Mouse (Mus musculus): ENCODE results near the gene Wdr78. TPM values are rescaled to one million over a fixed set of nuclear protein-coding genes. Genes with fewer than 3 reads are reported as not detected.

Wdr78 gene
- polyA plus RNA-seq, 1 experiment from 2014 or later, result 5.8 TPM

GRCm38 (mm10) chr4:103004681-103005080 is 109.7 kb downstream of the Wdr78 start:
- Histone ChIP-seq H3K36me3 (no peaks in the 10 kb centered on the region), H3K4me3 (no peak overlapping the region), H3K27me3 (no peaks in the 10 kb centered on the region), H3K9me3 (no peaks in the 10 kb centered on the region), H3K27ac (replicated peaks) (no peak overlapping the region), H3K9ac (replicated peaks) (no peak overlapping the region), H3K4me2 (replicated peaks) (no peak overlapping the region), H3K4me1 (peaks cover 9% of the 10 kb centered on the region; the same call in 1 of the 2 replicates)
- ATAC-seq (replicated peaks), result no peak
- WGBS, result 80% methylated on average over 4 of the region's 4 CpGs

- H3K4me2 ChIP-seq (replicated peaks), result no peak overlapping the region
- H3K27me3 ChIP-seq, result no peaks in the 10 kb centered on the region
- no peak overlapping the region for H3K4me3 ChIP-seq
- H3K9ac ChIP-seq (replicated peaks), result no peak overlapping the region
- ATAC-seq (replicated peaks), result no peak
- H3K36me3 ChIP-seq, result no peaks in the 10 kb centered on the region
- no peaks in the 10 kb centered on the region for H3K4me1 ChIP-seq
- H3K9me3 ChIP-seq, result no peaks in the 10 kb centered on the region
- 52% methylated on average over 3 of the region's 3 CpGs for WGBS
- no peak overlapping the region for H3K27ac ChIP-seq (replicated peaks)
Observed at GRCm38 (mm10) chr4:102991685-102992084, 122.7 kb downstream of the Wdr78 start.

- H3K36me3 ChIP-seq, result no peaks in the 10 kb centered on the region
- no peak overlapping the region for H3K4me2 ChIP-seq (replicated peaks)
- H3K27me3 ChIP-seq, result no peaks in the 10 kb centered on the region
- no peak for ATAC-seq (replicated peaks)
- no peak overlapping the region for H3K4me3 ChIP-seq
- H3K27ac ChIP-seq (replicated peaks), result no peak overlapping the region
- WGBS, result 84% methylated on average over 11 of the region's 11 CpGs
- H3K9ac ChIP-seq (replicated peaks), result no peak overlapping the region
- H3K4me1 ChIP-seq, result no peaks in the 10 kb centered on the region
- no peaks in the 10 kb centered on the region for H3K9me3 ChIP-seq
Observed at GRCm38 (mm10) chr4:102990595-102991340, 123.6 kb downstream of the Wdr78 start.

GRCm38 (mm10) chr4:102990016-102990415 is 124.3 kb downstream of the Wdr78 start:
- no peak overlapping the region for H3K9ac ChIP-seq (replicated peaks)
- ATAC-seq (replicated peaks), result no peak
- no peak overlapping the region for H3K27ac ChIP-seq (replicated peaks)
- no peak overlapping the region for H3K4me3 ChIP-seq
- no peak overlapping the region for H3K4me2 ChIP-seq (replicated peaks)
- no peaks in the 10 kb centered on the region for H3K36me3 ChIP-seq
- no peaks in the 10 kb centered on the region for H3K4me1 ChIP-seq
- no peaks in the 10 kb centered on the region for H3K27me3 ChIP-seq
- WGBS, result 78% methylated on average over 4 of the region's 4 CpGs
- no peaks in the 10 kb centered on the region for H3K9me3 ChIP-seq

GRCm38 (mm10) chr4:102989391-102989790 is 125.0 kb downstream of the Wdr78 start:
- no peak overlapping the region for H3K4me2 ChIP-seq (replicated peaks)
- H3K4me3 ChIP-seq, result no peak overlapping the region
- 83% methylated on average over 5 of the region's 5 CpGs for WGBS
- no peaks in the 10 kb centered on the region for H3K27me3 ChIP-seq
- no peak overlapping the region for H3K9ac ChIP-seq (replicated peaks)
- H3K27ac ChIP-seq (replicated peaks), result no peak overlapping the region
- no peaks in the 10 kb centered on the region for H3K4me1 ChIP-seq
- H3K36me3 ChIP-seq, result no peaks in the 10 kb centered on the region
- H3K9me3 ChIP-seq, result no peaks in the 10 kb centered on the region
- no peak for ATAC-seq (replicated peaks)

- 84% methylated on average over 6 of the region's 6 CpGs for WGBS
- H3K27ac ChIP-seq (replicated peaks), result no peak overlapping the region
- H3K9me3 ChIP-seq, result no peaks in the 10 kb centered on the region
- no peak overlapping the region for H3K9ac ChIP-seq (replicated peaks)
- ATAC-seq (replicated peaks), result no peak
- no peaks in the 10 kb centered on the region for H3K27me3 ChIP-seq
- no peak overlapping the region for H3K4me2 ChIP-seq (replicated peaks)
- H3K36me3 ChIP-seq, result no peaks in the 10 kb centered on the region
- H3K4me1 ChIP-seq, result no peaks in the 10 kb centered on the region
- no peak overlapping the region for H3K4me3 ChIP-seq
Observed at GRCm38 (mm10) chr4:102988526-102988925, 125.8 kb downstream of the Wdr78 start.

Other genes starting within 250 kb of the Wdr78 start
- gene Tctex1d1, start 135.9 kb downstream of the Wdr78 start, polyA plus RNA-seq (2015; fragmentation: Nextera tagmentation; extraction: Ambion mirVana), result 0.34 and 1.1 TPM in 2 replicates
- not detected in 2 replicates for gene Insl5, start 87.7 kb downstream of the Wdr78 start, polyA plus RNA-seq (2015; fragmentation: Nextera tagmentation; extraction: Ambion mirVana)
- 36.4 and 38.0 TPM in 2 replicates for gene Mier1, start 165 bp downstream of the Wdr78 start, polyA plus RNA-seq (2015; fragmentation: Nextera tagmentation; extraction: Ambion mirVana)
- 4.4 and 5.0 TPM in 2 replicates for gene Slc35d1, start 100.6 kb upstream of the Wdr78 start, polyA plus RNA-seq (2015; fragmentation: Nextera tagmentation; extraction: Ambion mirVana)
- gene 4921539E11Rik, start 176.3 kb upstream of the Wdr78 start, polyA plus RNA-seq (2015; fragmentation: Nextera tagmentation; extraction: Ambion mirVana), result not detected in 2 replicates
- 15.3 and 15.5 TPM in 2 replicates for gene Oma1, start 199.3 kb upstream of the Wdr78 start, polyA plus RNA-seq (2015; fragmentation: Nextera tagmentation; extraction: Ambion mirVana)

All from forebrain, embryonic 15.5 days (tissue).